Mouse (Mus musculus) monocyte, adult 59 days (primary cell): Measurements from ENCODE around the gene Psen2. TPM values are rescaled to one million over a fixed set of nuclear protein-coding genes. Genes with fewer than 3 reads are reported as not detected.

ENCODE experiments used
- total RNA-seq, 2 experiments: library from RNA; stranded (reverse); gene quantifications; one replicate each; pipeline ENCODE4 v1.2.4; 2023

Psen2 gene
- total RNA-seq, result 10 to 100 TPM; 30.7 to 33.2 TPM

DNA sequence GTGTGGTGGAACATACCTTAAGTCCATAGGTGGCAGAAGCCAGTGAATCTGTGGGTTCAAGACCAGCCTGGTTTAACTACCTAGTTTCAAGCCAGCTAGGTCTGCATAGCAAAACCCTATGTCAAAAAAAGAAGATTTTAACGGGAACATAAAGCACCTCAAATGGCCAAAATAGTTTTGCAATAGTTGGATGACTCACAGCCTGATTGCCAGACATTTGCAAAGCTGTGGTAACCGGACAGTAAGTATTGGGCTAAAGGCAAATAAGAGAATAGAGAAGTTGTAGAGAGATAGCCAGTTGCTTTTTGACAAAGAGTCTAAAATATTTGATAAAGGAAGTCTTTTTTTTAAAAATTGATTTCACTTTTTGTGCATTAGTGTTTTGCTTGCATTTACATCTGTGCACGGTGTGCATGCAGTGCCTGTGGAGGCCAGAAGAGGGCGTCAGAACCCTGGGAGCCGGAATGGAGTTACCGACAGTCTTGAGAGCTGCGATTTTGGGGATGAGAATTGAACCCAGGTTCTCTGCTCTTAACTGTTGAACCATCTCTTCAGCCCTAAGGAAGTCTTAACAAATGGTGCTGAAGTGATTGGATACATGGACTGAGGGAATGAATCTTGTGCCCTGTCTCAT is at the start of gene Psen2:
Psen2 (minus strand) TSS at position 75 of the 634 bp plus-strand sequence.

DNA sequence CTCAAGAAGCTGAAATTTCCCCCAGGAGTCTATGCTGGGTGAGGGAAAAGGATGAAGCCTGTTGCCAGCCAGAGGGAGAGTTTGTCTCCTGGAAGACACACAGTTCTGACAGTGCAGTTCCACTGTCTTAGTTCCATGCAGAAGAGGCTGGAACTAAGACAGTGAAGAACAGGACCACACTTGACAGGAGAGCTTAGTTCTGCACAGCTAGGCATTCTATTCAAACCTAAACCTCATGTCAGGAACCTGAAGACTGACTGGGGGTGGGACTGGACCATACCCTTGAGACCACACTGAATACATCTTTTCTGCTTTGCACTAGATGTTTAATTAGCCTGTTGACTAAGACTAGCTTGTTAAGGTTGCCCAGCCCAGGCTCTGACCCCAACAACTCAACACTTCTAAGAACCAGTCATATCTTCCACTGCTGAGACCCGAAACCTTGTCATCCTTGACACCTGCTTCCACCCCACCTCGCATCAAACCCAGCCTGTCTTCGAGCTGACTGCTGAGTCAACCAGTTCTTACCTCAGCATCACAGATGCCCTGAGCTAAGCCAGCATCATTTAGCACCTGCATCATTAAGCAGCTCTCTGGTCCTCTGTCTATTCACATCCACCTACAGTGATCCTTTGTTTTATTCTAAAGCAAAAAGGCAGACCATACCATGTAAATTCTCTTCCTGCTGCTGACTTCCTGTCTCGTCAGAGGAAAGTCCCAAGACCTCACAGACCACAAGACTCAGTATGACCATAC is 64.1 kb downstream of the Psen2 start, which contains the start of gene Coq8a:
Coq8a (minus strand) TSS at position 644 of the 756 bp plus-strand sequence.

Other genes with a start within 250 kb of the Psen2 start
- gene Coq8a, start 63.8 kb downstream of the Psen2 start, total RNA-seq, result 10 to 100 TPM in 1 of 2 experiments, 1 to 10 TPM in 1; 8.7 to 10.1 TPM
- 10 to 100 TPM; 55.6 to 57.2 TPM for gene Itpkb, start 67.0 kb upstream of the Psen2 start, total RNA-seq
- 1 to 10 TPM in 1 of 2 experiments, under 1 TPM in 1; 0.85 to 1.3 TPM for gene Stum, start 220.1 kb upstream of the Psen2 start, total RNA-seq